Mouse (Mus musculus): ENCODE measurements at regions not wholly inside any gene's neighbourhood (a gene's known extent, or its start where the extent isn't known, plus 50 kb on each side); places are given as distances from the start of the nearest gene placed in this dataset.
"Not testable (repeated sequence)": the region's sequence is repeated elsewhere in the genome, so short reads cannot be mapped to it uniquely, and the experiment has no call there.

GRCm38 (mm10) chr1:161664321-161664720 lies 124.0 kb downstream of the Fasl start:
- no peaks in the 10 kb centered on the region for H3K27me3 ChIP-seq (ENCODE audit: insufficient read depth, low read length)

DNA sequence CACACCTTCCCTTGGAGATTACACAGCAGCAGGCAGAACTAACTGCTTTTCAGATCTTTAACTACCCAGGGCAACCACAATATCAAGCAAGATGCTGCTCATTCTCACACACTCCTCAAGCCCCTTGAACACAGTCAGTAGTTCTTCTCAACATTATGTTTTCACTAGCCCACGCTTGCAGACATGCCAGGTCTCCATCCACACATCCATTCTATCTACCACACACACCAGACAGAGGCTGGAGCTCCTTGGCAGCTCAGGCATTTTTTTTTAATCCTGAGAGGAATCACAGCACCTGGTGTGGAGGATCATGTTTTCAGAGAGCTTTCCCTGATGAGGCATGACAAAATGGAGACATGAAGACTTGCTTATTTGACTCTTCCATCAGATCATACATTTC lies 124.9 kb downstream of the Fasl start:
- no peak for TF ChIP-seq CTCF (conservative IDR thresholded peaks at IDR 0.05; ENCODE audit: low read length)
- TF ChIP-seq POU5F1 (IDR thresholded peaks at IDR 0.05; ENCODE audit: borderline replicate concordance, low read length), result no peak
- no peak for TF ChIP-seq NANOG (IDR thresholded peaks at IDR 0.05; ENCODE audit: borderline replicate concordance, low read length)

More at GRCm38 (mm10) chr1:161664321-161664720, 124.0 kb downstream of the Fasl start:
- Histone ChIP-seq H3K9me3 (ENCODE audit: low read length) (no peaks in the 10 kb centered on the region), H3K4me3 (replicated peaks; ENCODE audit: low read length) (no peak overlapping the region), H3K36me3 (ENCODE audit: insufficient read depth, low read length) (no peaks in the 10 kb centered on the region), H3K4me1 (replicated peaks; ENCODE audit: low read depth, low read length) (no peaks in the 10 kb centered on the region)
- TF ChIP-seq POU5F1 (IDR thresholded peaks at IDR 0.05; ENCODE audit: borderline replicate concordance, low read length) (no peak), CTCF (conservative IDR thresholded peaks at IDR 0.05; ENCODE audit: low read length) (no peak), NANOG (IDR thresholded peaks at IDR 0.05; ENCODE audit: borderline replicate concordance, low read length) (no peak)

DNA sequence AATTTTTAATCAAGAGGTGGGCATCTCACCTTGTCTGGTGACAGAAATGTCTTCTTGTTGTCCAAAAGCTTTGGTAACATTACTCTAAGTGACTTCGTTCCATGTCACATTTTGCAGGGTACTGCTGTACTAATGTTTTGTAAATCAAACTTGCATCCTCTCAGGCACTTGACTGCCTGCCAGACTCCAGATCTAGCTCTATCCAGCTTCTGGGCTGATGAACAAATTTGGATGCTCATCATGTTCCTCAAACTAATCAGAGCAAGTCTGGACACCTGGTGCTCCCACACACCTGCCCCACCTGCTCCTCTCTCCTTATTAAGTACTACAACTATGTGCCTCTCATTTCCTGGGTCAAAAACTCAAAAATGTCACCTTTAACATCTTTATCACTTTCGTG lies 126.1 kb downstream of the Fasl start:
- Histone ChIP-seq H3K27me3 (ENCODE audit: insufficient read depth, low read length) (no peaks in the 10 kb centered on the region), H3K4me3 (replicated peaks; ENCODE audit: low read length) (no peak overlapping the region), H3K9me3 (ENCODE audit: low read length) (0 out of 2 replicates have a peak, but pooled peaks cover 5% of the 10 kb centered on the region), H3K36me3 (ENCODE audit: insufficient read depth, low read length) (no peaks in the 10 kb centered on the region), H3K4me1 (replicated peaks; ENCODE audit: low read depth, low read length) (no peaks in the 10 kb centered on the region)
- TF ChIP-seq CTCF (conservative IDR thresholded peaks at IDR 0.05; ENCODE audit: low read length) (no peak), NANOG (IDR thresholded peaks at IDR 0.05; ENCODE audit: borderline replicate concordance, low read length) (no peak), POU5F1 (IDR thresholded peaks at IDR 0.05; ENCODE audit: borderline replicate concordance, low read length) (no peak)

More for the DNA sequence above, 124.9 kb downstream of the Fasl start:
- no peaks in the 10 kb centered on the region for H3K36me3 ChIP-seq (ENCODE audit: insufficient read depth, low read length)
- H3K27me3 ChIP-seq (ENCODE audit: insufficient read depth, low read length), result no peaks in the 10 kb centered on the region
- H3K4me3 ChIP-seq (replicated peaks; ENCODE audit: low read length), result no peak overlapping the region
- H3K9me3 ChIP-seq (ENCODE audit: low read length), result 0 out of 2 replicates have a peak, but pooled peaks cover 4% of the 10 kb centered on the region
- H3K4me1 ChIP-seq (replicated peaks; ENCODE audit: low read depth, low read length), result no peaks in the 10 kb centered on the region

DNA sequence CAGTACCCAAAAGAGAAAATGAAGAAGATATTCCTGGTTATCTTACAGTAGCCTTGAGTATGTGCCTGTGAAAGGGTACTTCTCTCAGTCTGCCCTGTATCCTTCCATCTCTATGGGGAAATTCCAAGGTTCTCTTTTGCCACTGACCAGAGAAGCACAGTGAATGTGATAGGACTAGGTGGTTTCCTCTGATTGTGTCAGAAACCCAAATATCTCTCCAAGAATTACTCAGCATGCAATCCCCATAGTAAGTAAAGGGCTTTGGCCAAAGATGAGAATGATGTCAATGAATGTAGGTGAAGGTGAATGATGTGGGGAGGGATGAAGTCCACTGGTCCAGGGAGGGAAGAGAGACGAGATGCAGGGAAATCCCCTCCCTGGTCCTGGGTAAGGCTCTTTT lies 130.8 kb downstream of the Fasl start:
- H3K36me3 ChIP-seq (ENCODE audit: insufficient read depth, low read length), result no peaks in the 10 kb centered on the region
- no peaks in the 10 kb centered on the region for H3K4me1 ChIP-seq (replicated peaks; ENCODE audit: low read depth, low read length)
- no peaks in the 10 kb centered on the region for H3K27me3 ChIP-seq (ENCODE audit: insufficient read depth, low read length)
- H3K4me3 ChIP-seq (replicated peaks; ENCODE audit: low read length), result no peak overlapping the region
- TF ChIP-seq POU5F1 (IDR thresholded peaks at IDR 0.05; ENCODE audit: borderline replicate concordance, low read length), result no peak
- no peak for TF ChIP-seq NANOG (IDR thresholded peaks at IDR 0.05; ENCODE audit: borderline replicate concordance, low read length)
- no peak for TF ChIP-seq CTCF (conservative IDR thresholded peaks at IDR 0.05; ENCODE audit: low read length)
- 0 out of 2 replicates have a peak, but pooled peaks cover 5% of the 10 kb centered on the region for H3K9me3 ChIP-seq (ENCODE audit: low read length)

- Histone ChIP-seq H3K4me3 (replicated peaks; ENCODE audit: low read length) (no peak overlapping the region), H3K36me3 (ENCODE audit: insufficient read depth, low read length) (no peaks in the 10 kb centered on the region), H3K4me1 (replicated peaks; ENCODE audit: low read depth, low read length) (no peaks in the 10 kb centered on the region), H3K27me3 (ENCODE audit: insufficient read depth, low read length) (no peaks in the 10 kb centered on the region), H3K9me3 (ENCODE audit: low read length) (no peaks in the 10 kb centered on the region)
- TF ChIP-seq CTCF (conservative IDR thresholded peaks at IDR 0.05; ENCODE audit: low read length) (peak; percentile 60), NANOG (IDR thresholded peaks at IDR 0.05; ENCODE audit: borderline replicate concordance, low read length) (no peak)
Measured at GRCm38 (mm10) chr1:161649387-161649786, 138.9 kb downstream of the Fasl start.

- Histone ChIP-seq H3K36me3 (ENCODE audit: insufficient read depth, low read length) (no peaks in the 10 kb centered on the region), H3K9me3 (ENCODE audit: low read length) (no peaks in the 10 kb centered on the region), H3K4me3 (replicated peaks; ENCODE audit: low read length) (no peak overlapping the region), H3K27me3 (ENCODE audit: insufficient read depth, low read length) (no peaks in the 10 kb centered on the region), H3K4me1 (replicated peaks; ENCODE audit: low read depth, low read length) (no peaks in the 10 kb centered on the region)
- no peak for TF ChIP-seq NANOG (IDR thresholded peaks at IDR 0.05; ENCODE audit: borderline replicate concordance, low read length)
- no peak for TF ChIP-seq POU5F1 (IDR thresholded peaks at IDR 0.05; ENCODE audit: borderline replicate concordance, low read length)
- no peak for TF ChIP-seq CTCF (conservative IDR thresholded peaks at IDR 0.05; ENCODE audit: low read length)
Measured at GRCm38 (mm10) chr1:161632098-161632497, 137.6 kb downstream of the Tnfsf18 start.

DNA sequence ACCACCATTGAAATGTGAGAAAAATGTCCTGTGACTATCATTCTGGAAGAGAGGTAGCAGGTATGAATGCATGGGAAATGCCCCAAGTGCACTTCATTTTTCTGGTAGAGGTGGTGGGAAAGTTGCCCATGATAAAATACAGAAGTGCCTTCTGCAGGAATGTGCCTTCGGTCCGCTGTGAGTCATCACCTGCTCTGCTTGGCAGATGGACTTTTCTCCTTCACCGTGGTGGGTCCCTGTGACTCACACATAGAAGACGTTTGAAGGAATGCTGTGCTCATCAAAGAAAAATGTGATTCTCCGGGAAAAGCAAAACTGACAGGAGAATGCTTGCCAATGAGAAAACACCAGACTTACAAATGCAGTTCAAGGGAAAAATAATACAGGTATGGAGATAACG lies 126.8 kb downstream of the Tnfsf18 start:
- Histone ChIP-seq H3K4me3 (replicated peaks; ENCODE audit: low read length) (no peak overlapping the region), H3K27me3 (ENCODE audit: insufficient read depth, low read length) (no peaks in the 10 kb centered on the region), H3K9me3 (ENCODE audit: low read length) (no peaks in the 10 kb centered on the region), H3K4me1 (replicated peaks; ENCODE audit: low read depth, low read length) (0 out of 2 replicates have a peak, but pooled peaks cover 2% of the 10 kb centered on the region), H3K36me3 (ENCODE audit: insufficient read depth, low read length) (no peaks in the 10 kb centered on the region)
- no peak for TF ChIP-seq CTCF (conservative IDR thresholded peaks at IDR 0.05; ENCODE audit: low read length)
- no peak for TF ChIP-seq NANOG (IDR thresholded peaks at IDR 0.05; ENCODE audit: borderline replicate concordance, low read length)
- no peak for TF ChIP-seq POU5F1 (IDR thresholded peaks at IDR 0.05; ENCODE audit: borderline replicate concordance, low read length)

- not testable (repeated sequence) for H3K4me1 ChIP-seq (replicated peaks; ENCODE audit: low read depth, low read length); H3K36me3 ChIP-seq (ENCODE audit: insufficient read depth, low read length); H3K9me3 ChIP-seq (ENCODE audit: low read length); H3K4me3 ChIP-seq (replicated peaks; ENCODE audit: low read length); H3K27me3 ChIP-seq (ENCODE audit: insufficient read depth, low read length)
Measured at GRCm38 (mm10) chr1:161614091-161614490, 119.6 kb downstream of the Tnfsf18 start.

GRCm38 (mm10) chr1:161613658-161614057 lies 119.2 kb downstream of the Tnfsf18 start:
- H3K27me3 ChIP-seq (ENCODE audit: insufficient read depth, low read length); H3K4me3 ChIP-seq (replicated peaks; ENCODE audit: low read length); H3K9me3 ChIP-seq (ENCODE audit: low read length); H3K36me3 ChIP-seq (ENCODE audit: insufficient read depth, low read length); H3K4me1 ChIP-seq (replicated peaks; ENCODE audit: low read depth, low read length): not testable (repeated sequence)

All from E14TG2a.4 (cell line).